Mouse (Mus musculus): Measurements from ENCODE around the gene Reep1.
A peak's percentile ranks its signal among the peaks of the same experiment; 100 is the strongest.

Gene Reep1

DNA sequence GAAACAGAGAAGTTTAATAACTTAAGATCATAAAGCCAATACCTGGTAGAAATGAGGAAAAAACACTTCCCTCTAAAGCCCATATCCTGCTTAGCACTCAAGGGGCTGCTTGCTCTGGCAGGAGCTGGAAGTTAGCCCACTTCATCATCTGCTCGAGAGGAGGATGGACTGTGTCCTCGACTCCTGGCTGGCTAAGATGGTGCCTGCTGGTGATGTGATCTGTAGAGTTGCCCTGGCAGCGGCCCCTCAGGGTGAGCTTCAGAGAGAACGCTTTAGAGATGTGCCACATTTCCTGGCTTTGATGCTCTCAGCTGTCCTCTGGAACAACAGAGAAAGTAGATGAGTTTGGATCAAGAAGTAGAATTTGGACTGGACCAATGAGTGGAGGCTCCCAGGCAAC lies 31.2 kb downstream of the Reep1 start:
- DNase-seq: no peak

- no peak for DNase-seq
Observed at GRCm38 (mm10) chr6:71740921-71741320, 33.6 kb downstream of the Reep1 start.

GRCm38 (mm10) chr6:71741998-71742636 lies 34.8 kb downstream of the Reep1 start:
- no peak for DNase-seq

GRCm38 (mm10) chr6:71744934-71745333 lies 37.6 kb downstream of the Reep1 start:
- no peak for DNase-seq

DNA sequence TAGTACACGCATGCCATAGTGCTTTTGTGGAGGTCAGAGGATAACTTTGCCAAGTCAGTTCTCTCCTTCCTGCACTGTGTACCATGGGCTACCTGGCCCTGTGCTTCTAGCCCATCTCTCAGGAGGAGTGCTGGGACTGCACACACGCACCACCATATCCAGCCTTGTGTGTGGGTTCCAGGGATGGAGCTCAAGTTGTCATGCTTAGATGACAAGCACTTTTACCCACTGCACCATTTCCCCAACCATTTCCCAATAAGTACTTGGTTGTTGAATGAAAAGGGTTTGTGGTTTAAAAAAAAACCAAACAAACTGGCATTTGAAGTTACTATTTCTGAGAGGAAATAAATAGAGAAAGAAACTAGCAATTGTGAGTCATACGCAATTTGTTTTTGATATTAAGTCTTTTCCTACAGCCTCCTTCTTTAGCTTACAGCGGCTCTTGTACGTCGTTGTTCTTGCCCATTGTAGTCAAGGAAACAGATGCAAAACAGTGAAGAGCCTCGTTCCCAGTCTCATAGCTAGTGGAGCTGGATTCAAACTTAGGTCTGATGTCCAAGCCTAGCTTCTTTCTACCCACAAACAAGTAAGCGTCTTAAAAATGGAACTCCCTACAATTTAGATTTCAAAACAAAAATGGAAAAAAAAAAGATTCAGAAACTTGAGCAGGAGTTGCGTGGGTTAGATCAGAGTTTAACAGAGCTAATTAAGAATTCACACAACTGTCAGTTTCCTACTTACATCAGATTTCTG lies 38.3 kb downstream of the Reep1 start:
- no peak for DNase-seq

DNA sequence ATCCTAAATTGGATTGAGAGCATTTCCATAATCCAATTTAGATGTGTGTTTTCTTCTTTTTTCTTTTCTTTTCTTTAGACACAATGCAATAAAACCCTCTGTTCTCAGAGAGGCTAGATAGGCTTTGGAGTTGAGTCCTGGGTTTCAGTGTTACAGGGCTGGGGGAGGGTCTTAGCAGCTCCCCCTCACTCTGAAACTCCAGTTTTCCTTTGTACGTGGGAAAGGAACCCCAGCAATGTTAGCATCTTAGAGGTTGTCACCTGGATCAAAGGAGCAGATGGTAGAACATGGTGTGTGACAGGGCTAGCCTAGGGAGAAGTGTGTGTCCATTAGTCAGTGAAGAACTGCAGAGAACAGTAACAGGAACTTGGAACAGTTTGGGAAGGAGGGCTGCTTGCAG lies 38.9 kb downstream of the Reep1 start:
- DNase-seq: no peak

GRCm38 (mm10) chr6:71746846-71747245 lies 39.5 kb downstream of the Reep1 start:
- DNase-seq: no peak

DNA sequence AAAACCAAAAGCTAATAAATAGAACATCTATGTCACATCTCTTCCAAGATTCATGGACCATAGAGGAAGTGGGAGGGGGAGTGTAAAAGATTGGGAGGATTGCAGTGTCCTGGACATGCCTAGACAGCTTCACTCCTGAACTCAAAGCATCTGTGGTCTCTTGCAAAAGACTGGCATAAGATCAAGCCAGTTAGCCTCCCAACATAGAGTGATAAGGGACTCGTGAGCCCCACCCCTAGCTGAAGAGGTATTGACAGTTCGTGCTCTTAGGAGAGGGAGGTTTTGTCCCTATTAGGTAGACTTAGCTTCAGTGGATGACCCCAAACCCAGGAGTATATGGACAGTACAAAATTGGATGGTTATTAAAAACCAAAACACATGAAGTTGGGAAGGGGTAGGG lies 44.2 kb downstream of the Reep1 start:
- no peak for DNase-seq

DNA sequence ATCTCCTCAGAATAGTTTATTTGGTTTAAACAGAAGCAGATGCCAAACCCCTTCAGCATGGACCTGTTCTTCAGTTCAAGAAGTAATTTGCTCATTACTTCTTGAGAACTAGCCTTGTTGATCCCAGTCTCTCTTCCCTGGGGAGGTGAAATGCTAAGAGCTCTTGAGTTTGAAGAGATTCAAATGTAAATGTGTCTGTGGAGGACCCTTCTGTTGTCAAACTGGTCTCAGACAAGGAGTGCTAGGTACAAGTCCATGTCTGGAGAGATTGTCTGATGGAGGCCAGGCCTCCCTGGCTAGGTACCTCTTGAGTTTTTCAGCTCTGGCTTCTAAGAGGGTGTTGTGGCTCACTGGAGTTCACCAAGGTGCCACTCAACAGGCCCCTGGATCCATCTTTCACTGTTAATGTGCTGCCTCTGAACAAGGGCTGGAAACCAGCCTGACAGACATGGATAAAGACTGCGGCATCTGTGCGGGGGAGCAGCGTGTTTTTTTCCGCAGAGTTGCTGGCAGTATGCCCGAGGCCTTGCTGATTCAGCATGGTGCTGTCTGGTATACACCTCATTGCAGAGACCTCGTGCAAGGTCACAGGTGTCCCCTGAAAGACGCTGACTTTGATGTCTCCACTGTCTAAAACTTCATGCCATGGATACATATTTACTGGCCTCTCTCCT lies 45.6 kb downstream of the Reep1 start:
- peak; percentile 73 for DNase-seq

- peak; percentile 59 for DNase-seq
Observed at GRCm38 (mm10) chr6:71757039-71757894, 49.9 kb downstream of the Reep1 start.

- no peak for DNase-seq
Observed at GRCm38 (mm10) chr6:71758780-71759179, 51.4 kb downstream of the Reep1 start.

DNA sequence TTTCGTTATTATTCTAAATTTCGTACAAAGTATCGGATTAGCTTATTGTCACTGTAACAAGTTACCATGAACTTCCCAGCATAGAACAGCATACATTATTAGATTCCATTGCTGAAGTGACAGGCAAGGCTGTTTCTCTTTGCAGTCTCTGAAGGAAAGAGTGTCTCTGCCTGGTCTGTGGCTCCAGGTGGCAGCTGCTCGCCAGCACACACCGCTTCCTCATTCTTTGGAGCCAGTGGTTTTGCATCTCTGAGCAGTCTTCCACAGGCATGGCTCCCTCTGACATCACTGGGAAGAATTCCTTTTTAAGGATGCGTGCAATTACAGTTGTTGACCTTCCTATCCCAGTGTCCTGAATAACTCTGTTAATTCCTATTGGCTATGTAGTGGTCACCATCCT lies 52.7 kb downstream of the Reep1 start:
- DNase-seq: no peak

- no peak for DNase-seq
Observed at GRCm38 (mm10) chr6:71767761-71768160, 60.4 kb downstream of the Reep1 start.

DNA sequence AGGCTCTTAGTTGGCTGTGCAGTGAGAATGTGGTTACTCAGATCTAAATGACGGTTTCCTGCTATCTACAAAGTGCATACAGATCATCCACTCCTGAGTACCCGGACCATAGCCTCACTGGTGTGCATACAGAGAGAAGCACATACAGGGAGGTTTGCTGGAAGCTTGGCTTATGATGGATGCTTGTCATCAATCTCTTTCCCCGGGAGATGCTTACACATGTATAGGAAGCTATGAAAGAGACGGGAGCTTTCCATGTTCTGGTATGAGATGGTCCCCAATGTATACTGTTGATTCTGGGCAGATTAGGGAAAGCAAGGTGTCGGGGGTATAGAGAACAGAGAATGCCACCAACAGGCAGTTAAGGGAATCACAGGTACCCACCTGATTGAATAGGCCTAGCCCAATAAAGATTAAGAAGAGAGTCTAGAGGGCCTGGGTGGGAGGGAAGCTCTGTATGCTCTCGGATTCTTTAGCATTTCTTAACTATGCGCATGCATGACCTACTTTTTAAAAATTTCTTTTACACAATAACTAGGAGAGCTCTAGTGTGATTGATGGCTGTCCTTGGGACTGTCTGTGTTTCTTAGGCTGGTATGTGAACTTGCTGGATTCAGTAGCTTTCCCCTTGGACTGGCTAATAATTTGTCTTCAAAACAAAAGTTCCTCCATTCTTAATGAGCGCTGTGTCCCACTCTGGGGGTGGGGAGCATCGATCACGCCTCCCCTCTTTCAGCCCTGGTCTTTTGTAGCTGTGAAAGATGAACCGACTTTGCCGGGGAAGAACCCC lies 62.7 kb downstream of the Reep1 start:
- no peak for DNase-seq

- DNase-seq: no peak
Observed at GRCm38 (mm10) chr6:71770856-71771255, 63.5 kb downstream of the Reep1 start.

DNA sequence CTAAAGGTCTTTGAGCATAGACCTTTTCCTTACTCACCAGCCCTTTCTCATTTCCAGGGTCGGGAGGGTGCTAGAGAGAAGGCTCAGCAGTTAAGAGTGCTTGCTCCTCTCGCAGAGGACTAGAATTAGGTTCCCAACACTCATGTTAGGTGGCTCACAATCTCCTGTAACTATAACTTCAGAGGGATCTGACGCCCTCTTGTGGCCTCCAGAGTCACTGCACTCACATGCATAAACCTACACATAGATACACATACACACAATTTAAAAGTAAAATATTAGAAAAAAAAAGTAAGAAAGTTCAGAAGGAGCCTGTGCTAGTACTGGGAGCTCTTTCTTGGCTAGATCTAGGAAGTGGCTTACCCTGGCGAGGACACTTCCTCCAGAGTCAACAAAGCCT lies 63.9 kb downstream of the Reep1 start:
- DNase-seq: no peak

- DNase-seq: peak; percentile 74
Observed at GRCm38 (mm10) chr6:71772156-71772555, 64.8 kb downstream of the Reep1 start.

- DNase-seq: no peak
Observed at GRCm38 (mm10) chr6:71772636-71773208, 65.4 kb downstream of the Reep1 start.

GRCm38 (mm10) chr6:71778016-71778415 lies 70.7 kb downstream of the Reep1 start:
- DNase-seq: no peak

- DNase-seq: no peak
Observed at GRCm38 (mm10) chr6:71779831-71780230, 72.5 kb downstream of the Reep1 start.

DNA sequence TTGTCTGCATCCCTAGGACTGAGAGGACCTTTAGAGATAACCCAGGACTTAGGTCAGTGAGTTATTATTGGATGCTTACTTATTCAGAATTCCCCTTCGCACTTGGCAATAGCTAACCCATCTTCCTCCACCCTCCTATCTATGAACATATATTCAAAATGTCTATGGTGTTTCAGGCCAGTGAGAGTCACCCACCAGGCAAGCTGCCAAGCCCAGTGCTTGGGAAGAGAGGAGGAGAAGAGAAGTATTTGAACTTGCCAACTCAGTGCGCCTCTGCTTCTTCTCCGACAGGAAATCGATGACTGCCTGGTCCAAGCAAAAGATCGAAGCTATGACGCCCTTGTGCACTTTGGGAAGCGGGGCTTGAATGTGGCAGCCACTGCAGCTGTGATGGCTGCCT lies 73.1 kb downstream of the Reep1 start:
- DNase-seq: no peak

DNA sequence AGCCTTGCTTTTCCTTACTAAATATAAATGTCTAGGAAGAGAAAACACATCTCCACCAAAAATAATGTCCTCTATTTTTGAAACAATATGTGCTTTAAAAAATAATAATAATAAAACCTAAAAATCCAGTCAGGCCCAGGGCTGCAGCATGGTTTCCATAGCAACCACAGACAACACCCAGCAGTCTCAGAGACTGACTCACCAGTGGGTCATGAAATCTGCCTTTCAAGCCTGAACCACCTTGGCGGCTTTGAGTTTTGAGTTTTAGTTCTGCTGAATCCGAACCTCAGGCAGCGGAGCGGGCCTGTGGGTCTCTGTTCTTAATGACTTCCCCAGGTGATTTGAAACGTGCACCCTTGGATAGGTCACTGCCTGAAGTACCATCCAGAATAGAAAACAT lies 75.8 kb downstream of the Reep1 start:
- no peak for DNase-seq

Measured in right cerebral cortex, postnatal 25 days (tissue).